Mouse (Mus musculus) stomach, postnatal 0 days (tissue): ENCODE results near the gene Siglecf.

ENCODE experiments used
- CTCF ChIP-seq: IDR thresholded peaks from 2 replicates; pipeline ENCODE4 v1.5.1; 2016; ENCODE audit warnings: antibody characterized with exemption, low read depth, mild to moderate bottlenecking, moderate library complexity
- EP300 ChIP-seq: optimal IDR thresholded peaks from 2 replicates; pipeline ENCODE3; 2016; ENCODE audit warnings: antibody characterized with exemption

DNA sequence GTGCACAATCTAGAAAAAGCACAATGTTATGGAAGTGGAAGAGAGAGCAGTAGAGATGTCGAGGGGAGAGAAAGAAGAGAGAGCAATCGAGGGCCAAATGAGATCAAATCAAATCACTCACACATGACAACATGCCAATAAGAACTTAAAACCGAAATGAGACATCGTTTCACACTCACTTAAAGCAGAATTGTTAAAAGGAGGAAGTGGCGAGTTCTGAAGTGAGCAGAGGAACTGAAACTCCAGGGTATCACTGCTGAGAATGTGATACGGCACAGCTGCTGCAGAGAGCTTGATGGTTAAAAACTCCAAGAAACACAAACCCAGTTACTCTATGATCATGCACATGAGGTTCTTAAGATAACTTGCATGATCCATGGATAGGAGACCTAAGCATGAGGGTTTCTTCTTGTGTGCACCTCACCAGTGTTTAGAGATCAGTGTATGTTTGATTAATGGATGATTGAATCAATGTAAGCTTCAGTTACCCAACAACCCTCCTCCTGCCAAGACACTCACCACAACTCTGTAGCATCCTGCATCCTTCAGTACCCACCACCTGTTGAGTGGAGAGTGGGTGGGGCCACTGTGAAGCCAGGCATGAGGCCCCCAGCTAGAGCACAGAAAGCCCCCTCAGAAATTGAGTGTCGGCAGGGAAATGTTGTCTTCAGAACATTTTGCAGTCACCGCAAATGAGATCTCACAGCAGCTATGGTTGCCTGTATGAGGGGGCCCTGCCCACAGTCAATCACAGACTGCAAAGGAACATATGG is 41.4 kb downstream of the Siglecf start:
- TF ChIP-seq EP300 (no peak), CTCF (no peak)
